10 mouse cellular contexts compared by ENCODE assay signal in the genomic region with DNA sequence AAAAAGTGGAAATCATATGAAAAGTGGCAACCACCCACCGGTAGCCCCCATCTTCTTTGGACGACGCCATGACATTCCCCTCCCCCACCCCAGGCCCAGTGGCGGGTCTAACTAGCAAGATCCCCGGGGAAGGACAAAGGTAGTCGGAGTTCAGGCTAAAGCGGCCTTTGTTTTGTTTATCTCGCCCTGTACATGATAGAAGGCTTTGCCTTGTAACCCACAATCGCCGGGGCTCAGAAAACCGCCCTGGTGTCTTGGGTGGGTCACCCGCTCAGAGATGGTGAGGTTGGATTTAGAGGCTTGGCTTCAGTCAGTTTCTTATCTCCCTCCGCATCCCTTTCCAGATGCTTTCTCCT. TPM values are rescaled to one million over a fixed set of nuclear protein-coding genes. Genes with fewer than 3 reads are reported as not detected.
DNase-seq lines count a peak whose midpoint lies in the region; ATAC-seq and TF ChIP-seq lines count a peak whose summit lies in the region.
"Had no signal": no experiment of that assay in that cellular context is flagged by ENCODE, and none has a peak within 500 bp of the region (broad histone marks: within the 10 kb centered on the region; RNA-seq: fewer than 3 reads in every experiment).

No protein-coding gene starts in this region.

- H3K4me1 ChIP-seq in E14TG2a.4 (replicated peaks; ENCODE audit: low read depth, low read length), result peaks cover 64% of the 10 kb centered on the region
- H3K4me1 ChIP-seq in hindbrain, embryonic 16.5 days (ENCODE audit: control insufficient read depth, insufficient read depth, low read depth, low read length), result peaks cover 5% of the 10 kb centered on the region
- 0 out of 2 replicates have a peak, but pooled peaks cover 3% of the 10 kb centered on the region for H3K4me1 ChIP-seq in midbrain, embryonic 11.5 days (ENCODE audit: control insufficient read depth, insufficient read depth, low read length)
- H3K4me1 ChIP-seq: megakaryocyte, embryonic 14.5 days had no signal

- WGBS in hindbrain, embryonic 16.5 days, result 12% methylated on average over 13 of the region's 13 CpGs
- WGBS in midbrain, embryonic 11.5 days, result 5% methylated on average over 13 of the region's 13 CpGs

- 0 out of 2 replicates have a peak, but pooled peaks cover under 1% of the 10 kb centered on the region for H3K36me3 ChIP-seq in E14TG2a.4 (ENCODE audit: insufficient read depth, low read length)
- no peaks in the 10 kb centered on the region for H3K36me3 ChIP-seq in hindbrain, embryonic 16.5 days (ENCODE audit: control insufficient read depth, insufficient read depth, low read length)
- H3K36me3 ChIP-seq in midbrain, embryonic 11.5 days (ENCODE audit: control insufficient read depth, insufficient read depth, low read length), result no peaks in the 10 kb centered on the region

- peak overlapping the region; percentile 77 for H3K4me3 ChIP-seq in E14TG2a.4 (replicated peaks; ENCODE audit: low read length)
- peak overlapping the region; percentile 16 for H3K4me3 ChIP-seq in hindbrain, embryonic 16.5 days (ENCODE audit: low read length)
- peak overlapping the region; percentile 8; the same call in 1 of the 2 replicates for H3K4me3 ChIP-seq in midbrain, embryonic 11.5 days (ENCODE audit: low read depth, low read length)
- H3K4me3 ChIP-seq: megakaryocyte, embryonic 14.5 days had no signal

- no peaks in the 10 kb centered on the region for H3K9me3 ChIP-seq in E14TG2a.4 (ENCODE audit: low read length)
- no peaks in the 10 kb centered on the region for H3K9me3 ChIP-seq in hindbrain, embryonic 16.5 days (ENCODE audit: control insufficient read depth, low read length)
- no peaks in the 10 kb centered on the region for H3K9me3 ChIP-seq in midbrain, embryonic 11.5 days (ENCODE audit: control insufficient read depth, low read length)
- H3K9me3 ChIP-seq: megakaryocyte, embryonic 14.5 days had no signal

- intact Hi-C loops in gastrocnemius, postnatal 36 days (cut with DNase I), result no loop called here

- H3K27me3 ChIP-seq in E14TG2a.4 (ENCODE audit: insufficient read depth, low read length), result no peaks in the 10 kb centered on the region
- no peaks in the 10 kb centered on the region; the same call in 1 of the 2 replicates for H3K27me3 ChIP-seq in hindbrain, embryonic 16.5 days (replicated peaks; ENCODE audit: control insufficient read depth, insufficient read depth, low read length)
- H3K27me3 ChIP-seq in midbrain, embryonic 11.5 days (ENCODE audit: control insufficient read depth, insufficient read depth, low read length), result no peaks in the 10 kb centered on the region

- TF ChIP-seq CTCF in E14TG2a.4 (conservative IDR thresholded peaks at IDR 0.05; ENCODE audit: low read length), result no peak

- no peak for ATAC-seq in hindbrain, embryonic 16.5 days
- ATAC-seq in midbrain, embryonic 11.5 days (ENCODE audit: low FRiP score), result 0 out of 2 replicates have a peak, but pooled peaks have one; percentile 44

- DNase-seq in R1 (ENCODE audit: low read depth, low spot score), result peak; percentile 99
- DNase-seq in midbrain, embryonic 11.5 days (ENCODE audit: low spot score, missing footprints), result peak; percentile 93
- DNase-seq in thymus, postnatal 25 days, result no peak
- DNase-seq in layer of hippocampus, adult 9-10 months (ENCODE audit: low spot score), result no peak
- no peak for DNase-seq in gastrocnemius, postnatal 36 days
- DNase-seq: adrenal gland, postnatal 25 days; thymus, adult 18-20 months had no signal

- no peak overlapping the region for H3K27ac ChIP-seq in hindbrain, embryonic 16.5 days (ENCODE audit: low read depth, low read length)
- H3K27ac ChIP-seq in midbrain, embryonic 11.5 days (ENCODE audit: low read depth, low read length), result no peak overlapping the region

- H3K9ac ChIP-seq in hindbrain, embryonic 16.5 days (ENCODE audit: low read depth, low read length), result peak overlapping the region; percentile 20; the same call in 1 of the 2 replicates
- H3K9ac ChIP-seq in midbrain, embryonic 11.5 days (ENCODE audit: low read length), result peak overlapping the region; percentile 38

- peak overlapping the region; percentile 44 for H3K4me2 ChIP-seq in hindbrain, embryonic 16.5 days (ENCODE audit: low read length)
- H3K4me2 ChIP-seq in midbrain, embryonic 11.5 days, result peak overlapping the region; percentile 23; the same call in 1 of the 2 replicates

RNA-seq across cellular contexts. Expression of a gene that starts 54.4 kb away (rescaled TPM):
- polyA plus RNA-seq in hindbrain, embryonic 16.5 days (2015; fragmentation: Nextera tagmentation; extraction: Ambion mirVana), result 16.3 and 20.1 TPM in 2 replicates
- polyA plus RNA-seq in midbrain, embryonic 11.5 days (2014; fragmentation: Nextera tagmentation; extraction: Ambion mirVana), result 40.5 and 42.1 TPM in 2 replicates
- total RNA-seq in gastrocnemius, postnatal 36 days (2021), result 10 to 100 TPM in 1 of 2 experiments, 1 to 10 TPM in 1; 8.3 to 10.9 TPM

Comparison
In these comparisons a context has a peak if more than half of its experiments do, and no peak if none do; other contexts are left out.
1. H3K4me3 ChIP-seq: peak in every context shown above with its lines; median percentile 77 in E14TG2a.4; 16 in hindbrain, embryonic 16.5 days; 8 in midbrain, embryonic 11.5 days.
2. DNase-seq: peak in R1 (single experiment) and midbrain, embryonic 11.5 days (single experiment); none in thymus, postnatal 25 days (single experiment), layer of hippocampus, adult 9-10 months (single experiment) and gastrocnemius, postnatal 36 days (0 of 2).